26 mouse cellular contexts compared by ENCODE assay signal in genomic region chr3:97649022-97649421, GRCm38 (mm10). TPM values are rescaled to one million over a fixed set of nuclear protein-coding genes. Genes with fewer than 3 reads are reported as not detected.
"Had no signal": no experiment of that assay in that cellular context is flagged by ENCODE, and none has a peak within 500 bp of the region (broad histone marks: within the 10 kb centered on the region; RNA-seq: fewer than 3 reads in every experiment).

No protein-coding gene starts in this region.

- ATAC-seq: midbrain, embryonic 16.5 days had no signal

- H3K27ac ChIP-seq: midbrain, embryonic 10.5 days; midbrain, embryonic 12.5 days; neural tube, embryonic 13.5 days; neural tube, embryonic 15.5 days had no signal

- H3K9ac ChIP-seq: lung, embryonic 14.5 days; midbrain, embryonic 12.5 days; neural tube, embryonic 13.5 days; neural tube, embryonic 15.5 days had no signal

- H3K4me2 ChIP-seq: lung, embryonic 14.5 days; midbrain, embryonic 12.5 days; neural tube, embryonic 13.5 days; neural tube, embryonic 15.5 days had no signal

- H3K9me3 ChIP-seq: midbrain, embryonic 10.5 days; midbrain, embryonic 12.5 days; neural tube, embryonic 13.5 days; neural tube, embryonic 15.5 days had no signal

- H3K36me3 ChIP-seq: midbrain, embryonic 10.5 days; midbrain, embryonic 12.5 days; neural tube, embryonic 13.5 days; neural tube, embryonic 15.5 days had no signal

- H3K27me3 ChIP-seq: midbrain, embryonic 12.5 days; neural tube, embryonic 13.5 days; neural tube, embryonic 15.5 days had no signal

- DNase-seq: lung, embryonic 14.5 days; lung, postnatal 10 days; lung, postnatal 4 days; midbrain, embryonic 14.5 days; retina, postnatal 1 day; right cerebral cortex, adult 18-20 months; right cerebral cortex, postnatal 25 days; right cerebral cortex, postnatal 4 days; spleen, adult 18-20 months; thymus, adult 18-20 months; thymus, postnatal 14 days; thymus, postnatal 36 days had no signal

- H3K4me3 ChIP-seq: midbrain, embryonic 10.5 days; midbrain, embryonic 12.5 days; myocyte; neural tube, embryonic 13.5 days; neural tube, embryonic 15.5 days had no signal

- H3K4me1 ChIP-seq: midbrain, embryonic 10.5 days; midbrain, embryonic 12.5 days; neural tube, embryonic 13.5 days; neural tube, embryonic 15.5 days had no signal

RNA-seq across cellular contexts. Expression of gene Gm17651, which starts 25.5 kb away (rescaled TPM):
- total RNA-seq: megakaryocyte, adult 5-6 weeks; megakaryocyte-erythroid progenitor cell, adult 5-6 weeks had no signal
- polyA plus RNA-seq: lung, embryonic 14.5 days; lung, embryonic 16.5 days; midbrain, embryonic 10.5 days; midbrain, embryonic 12.5 days; midbrain, embryonic 14.5 days; midbrain, embryonic 16.5 days; myocyte; neural tube, embryonic 11.5 days; neural tube, embryonic 13.5 days; neural tube, embryonic 15.5 days; small intestine, adult 2 months; stomach, embryonic 14.5 days; stomach, embryonic 16.5 days; thymus, postnatal 0 days had no signal
